Mouse (Mus musculus): Measurements from ENCODE around the gene Olfr1347. TPM values are rescaled to one million over a fixed set of nuclear protein-coding genes. Genes with fewer than 3 reads are reported as not detected.

Gene Olfr1347
- polyA plus RNA-seq, 1 experiment from 2014 or later: not detected

DNA sequence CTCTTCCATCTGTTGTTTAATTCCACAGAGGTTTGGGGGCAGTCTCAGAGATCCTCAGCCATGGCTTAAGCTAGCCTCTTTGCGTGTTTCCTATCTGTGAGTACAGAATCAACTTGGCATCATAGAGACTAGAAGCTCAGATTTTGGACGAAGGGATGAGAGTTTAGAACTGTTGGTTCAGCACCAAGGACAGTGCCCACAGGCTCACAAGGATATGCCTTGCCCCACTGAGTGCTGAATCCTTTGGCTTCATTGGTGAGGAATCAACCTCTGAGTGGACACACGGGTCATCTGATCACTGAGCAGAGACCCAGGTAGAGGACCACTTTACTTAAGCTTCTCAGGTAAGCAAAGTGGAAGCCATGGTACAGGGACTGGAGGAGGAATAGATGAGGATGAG, 43.2 kb downstream of the Olfr1347 start:
- 50% methylated on average over 3 of the region's 3 CpGs for WGBS
- Histone ChIP-seq H3K9me3 (replicated peaks; ENCODE audit: control insufficient read depth, low read length, poor library complexity, severe bottlenecking) (0 out of 2 replicates have a peak, but pooled peaks cover 2% of the 10 kb centered on the region), H3K9ac (ENCODE audit: low read depth, low read length) (no peak overlapping the region), H3K36me3 (ENCODE audit: control insufficient read depth, insufficient read depth, low read length) (no peaks in the 10 kb centered on the region), H3K4me1 (ENCODE audit: control insufficient read depth, insufficient read depth, low read length) (no peaks in the 10 kb centered on the region), H3K27ac (ENCODE audit: low read length) (no peak overlapping the region), H3K4me3 (ENCODE audit: low read depth, low read length) (no peak overlapping the region), H3K4me2 (ENCODE audit: low read length) (no peak overlapping the region), H3K27me3 (ENCODE audit: control insufficient read depth, insufficient read depth, low read depth, low read length) (no peaks in the 10 kb centered on the region)
- ATAC-seq: no peak

DNA sequence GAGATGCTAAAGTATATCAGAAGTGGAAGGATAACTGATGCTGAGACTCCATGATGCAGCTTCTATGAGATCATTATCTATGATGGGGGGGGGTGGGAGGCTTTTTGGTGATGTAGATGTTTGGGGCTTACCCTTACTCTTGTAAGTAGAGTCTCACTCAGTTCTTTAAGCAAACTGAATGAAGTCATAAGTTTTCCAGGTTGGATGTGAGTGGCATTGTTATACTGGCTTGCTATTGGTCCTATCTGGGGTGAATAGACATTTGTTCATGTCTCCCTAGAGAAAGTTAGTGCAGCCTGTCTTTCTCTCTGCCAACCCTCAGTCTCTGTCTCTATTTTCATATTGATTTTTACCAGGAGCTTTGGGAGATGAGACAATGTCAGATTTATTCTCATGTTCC, 43.7 kb downstream of the Olfr1347 start, which contains the start of gene Olfr1336:
TSS of gene Olfr1336 (plus strand) at position 301 of the 400 bp plus-strand sequence.
- no peaks in the 10 kb centered on the region for H3K27me3 ChIP-seq (ENCODE audit: control insufficient read depth, insufficient read depth, low read depth, low read length)
- 0 out of 2 replicates have a peak, but pooled peaks cover 2% of the 10 kb centered on the region for H3K9me3 ChIP-seq (replicated peaks; ENCODE audit: control insufficient read depth, low read length, poor library complexity, severe bottlenecking)
- ATAC-seq: no peak
- H3K27ac ChIP-seq (ENCODE audit: low read length): no peak within 1 kb of the TSS
- no peaks in the 10 kb centered on the region for H3K4me1 ChIP-seq (ENCODE audit: control insufficient read depth, insufficient read depth, low read length)
- no peak within 1 kb of the TSS for H3K4me3 ChIP-seq (ENCODE audit: low read depth, low read length)
- H3K9ac ChIP-seq (ENCODE audit: low read depth, low read length): no peak within 1 kb of the TSS
- H3K4me2 ChIP-seq (ENCODE audit: low read length): no peak within 1 kb of the TSS
- no peaks in the 10 kb centered on the region for H3K36me3 ChIP-seq (ENCODE audit: control insufficient read depth, insufficient read depth, low read length)

DNA sequence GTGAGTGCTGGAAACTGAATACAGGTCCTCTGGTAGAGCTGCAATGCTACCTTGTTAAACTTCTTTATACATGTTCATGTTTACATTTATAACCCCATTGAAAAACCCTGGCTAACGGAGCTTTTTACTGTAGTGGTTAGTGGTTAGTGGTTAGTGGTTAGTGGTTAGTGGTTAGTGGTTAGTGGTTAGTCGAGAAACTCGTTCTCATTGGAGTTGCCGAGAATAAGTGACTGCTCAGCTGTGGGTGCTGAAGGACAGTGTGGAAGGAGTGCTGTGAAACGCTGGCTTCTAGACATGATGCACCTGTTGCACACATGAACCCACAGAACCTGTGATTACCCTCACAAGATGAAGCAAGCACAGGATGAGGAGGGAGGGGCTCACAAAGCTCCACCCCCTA, 51.8 kb downstream of the Olfr1347 start:
- Histone ChIP-seq H3K36me3 (ENCODE audit: control insufficient read depth, insufficient read depth, low read length) (no peaks in the 10 kb centered on the region), H3K4me3 (ENCODE audit: low read depth, low read length) (no peak overlapping the region), H3K4me2 (ENCODE audit: low read length) (no peak overlapping the region), H3K27ac (ENCODE audit: low read length) (no peak overlapping the region), H3K4me1 (ENCODE audit: control insufficient read depth, insufficient read depth, low read length) (no peaks in the 10 kb centered on the region), H3K27me3 (ENCODE audit: control insufficient read depth, insufficient read depth, low read depth, low read length) (no peaks in the 10 kb centered on the region), H3K9me3 (replicated peaks; ENCODE audit: control insufficient read depth, low read length, poor library complexity, severe bottlenecking) (no peaks in the 10 kb centered on the region; the same call in 1 of the 2 replicates), H3K9ac (ENCODE audit: low read depth, low read length) (no peak overlapping the region)
- 85% methylated on average over 5 of the region's 5 CpGs for WGBS
- ATAC-seq: no peak

DNA sequence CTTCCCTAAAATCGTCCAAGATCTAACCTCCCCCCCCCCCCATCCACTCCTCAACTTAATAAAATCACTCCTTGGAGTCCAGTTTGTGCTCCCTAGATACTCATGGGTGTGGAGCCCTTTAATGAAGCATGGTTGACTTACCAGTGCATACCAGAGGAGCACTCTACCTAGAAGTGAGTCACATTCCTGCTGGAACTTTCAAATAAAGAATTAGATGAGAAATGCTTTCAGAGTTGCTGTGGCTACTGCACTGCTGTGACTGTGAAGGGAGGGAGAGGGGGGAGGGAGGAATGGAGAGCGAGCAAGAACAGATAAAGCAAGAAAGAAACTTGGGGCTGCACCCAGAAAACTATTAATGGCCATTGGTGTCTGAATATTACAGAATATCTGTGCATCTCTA, 58.4 kb downstream of the Olfr1347 start:
- ATAC-seq: no peak
- no peaks in the 10 kb centered on the region for H3K4me1 ChIP-seq (ENCODE audit: control insufficient read depth, insufficient read depth, low read length)

DNA sequence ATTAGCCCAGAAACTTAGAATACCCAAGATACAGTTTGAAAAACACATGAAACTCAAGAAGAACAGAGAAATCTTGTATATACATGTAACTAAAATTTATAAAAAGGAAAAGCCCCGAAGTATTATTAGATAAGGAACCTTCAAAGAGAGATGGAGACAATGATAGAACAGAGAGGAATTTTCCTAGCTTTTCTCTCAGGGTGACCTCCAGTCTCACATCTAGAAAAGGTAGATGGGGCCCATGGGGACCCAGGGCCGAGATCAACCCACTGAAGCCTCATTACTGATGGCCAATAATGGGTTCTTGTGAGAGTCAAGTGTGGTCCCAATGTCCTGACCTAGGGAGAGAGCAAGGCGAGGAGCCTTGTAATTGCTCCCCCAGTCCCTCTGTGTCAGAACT, 61.2 kb downstream of the Olfr1347 start, which contains the start of gene Olfr1344:
TSS of gene Olfr1344 (plus strand) at position 301 of the 400 bp plus-strand sequence.
- no peak within 1 kb of the TSS for H3K4me3 ChIP-seq (ENCODE audit: low read depth, low read length)
- WGBS: 85% methylated on average over 3 of the region's 3 CpGs
- H3K36me3 ChIP-seq (ENCODE audit: control insufficient read depth, insufficient read depth, low read length): no peaks in the 10 kb centered on the region
- H3K27me3 ChIP-seq (ENCODE audit: control insufficient read depth, insufficient read depth, low read depth, low read length): no peaks in the 10 kb centered on the region
- peaks cover 11% of the 10 kb centered on the region for H3K4me1 ChIP-seq (ENCODE audit: control insufficient read depth, insufficient read depth, low read length)
- no peak within 1 kb of the TSS for H3K9ac ChIP-seq (ENCODE audit: low read depth, low read length)
- H3K4me2 ChIP-seq (ENCODE audit: low read length): no peak within 1 kb of the TSS
- ATAC-seq: no peak
- H3K27ac ChIP-seq (ENCODE audit: low read length): no peak within 1 kb of the TSS
- H3K9me3 ChIP-seq (replicated peaks; ENCODE audit: control insufficient read depth, low read length, poor library complexity, severe bottlenecking): no peaks in the 10 kb centered on the region

More for the DNA sequence above, 58.4 kb downstream of the Olfr1347 start:
- H3K27ac ChIP-seq (ENCODE audit: low read length): no peak overlapping the region
- no peaks in the 10 kb centered on the region for H3K36me3 ChIP-seq (ENCODE audit: control insufficient read depth, insufficient read depth, low read length)
- WGBS: 45% methylated on average over 2 of the region's 2 CpGs
- H3K9me3 ChIP-seq (replicated peaks; ENCODE audit: control insufficient read depth, low read length, poor library complexity, severe bottlenecking): no peaks in the 10 kb centered on the region
- H3K9ac ChIP-seq (ENCODE audit: low read depth, low read length): no peak overlapping the region
- no peak overlapping the region for H3K4me2 ChIP-seq (ENCODE audit: low read length)
- H3K4me3 ChIP-seq (ENCODE audit: low read depth, low read length): no peak overlapping the region
- H3K27me3 ChIP-seq (ENCODE audit: control insufficient read depth, insufficient read depth, low read depth, low read length): no peaks in the 10 kb centered on the region

Other genes with a start within 250 kb of the Olfr1347 start
- not detected in 2 replicates for gene Epp13, start 247.0 kb downstream of the Olfr1347 start, polyA plus RNA-seq (2015; fragmentation: Nextera tagmentation; extraction: Ambion mirVana)
- gene Zfp667, start 213.2 kb downstream of the Olfr1347 start, polyA plus RNA-seq (2015; fragmentation: Nextera tagmentation; extraction: Ambion mirVana): 14.9 and 17.7 TPM in 2 replicates
- 16.9 and 17.4 TPM in 2 replicates for gene Zfp583, start 168.5 kb downstream of the Olfr1347 start, polyA plus RNA-seq (2015; fragmentation: Nextera tagmentation; extraction: Ambion mirVana)
- gene Gm3854, start 156.0 kb downstream of the Olfr1347 start, polyA plus RNA-seq (2015; fragmentation: Nextera tagmentation; extraction: Ambion mirVana): 8.6 TPM in 2 replicates
- gene Zfp78, start 136.5 kb downstream of the Olfr1347 start, polyA plus RNA-seq (2015; fragmentation: Nextera tagmentation; extraction: Ambion mirVana): 7.3 and 7.9 TPM in 2 replicates
- gene Zfp28, start 116.5 kb downstream of the Olfr1347 start, polyA plus RNA-seq (2015; fragmentation: Nextera tagmentation; extraction: Ambion mirVana): 13.1 and 17.2 TPM in 2 replicates
- 5.8 and 7.7 TPM in 2 replicates for gene Smim17, start 101.0 kb downstream of the Olfr1347 start, polyA plus RNA-seq (2015; fragmentation: Nextera tagmentation; extraction: Ambion mirVana)
- gene Gm20715, start 89.5 kb downstream of the Olfr1347 start, polyA plus RNA-seq (2015; fragmentation: Nextera tagmentation; extraction: Ambion mirVana): 0.05 TPM in 1 of 2 replicates, not detected in the other
- gene Olfr1344, start 61.1 kb downstream of the Olfr1347 start, polyA plus RNA-seq (2015; fragmentation: Nextera tagmentation; extraction: Ambion mirVana): 0.33 and 0.42 TPM in 2 replicates
- not detected in 2 replicates for gene Olfr1336, start 43.6 kb downstream of the Olfr1347 start, polyA plus RNA-seq (2015; fragmentation: Nextera tagmentation; extraction: Ambion mirVana)
- gene Olfr1346, start 32.7 kb downstream of the Olfr1347 start, polyA plus RNA-seq (2015; fragmentation: Nextera tagmentation; extraction: Ambion mirVana): not detected in 2 replicates
- not detected in 2 replicates for gene Olfr5, start 12.8 kb downstream of the Olfr1347 start, polyA plus RNA-seq (2015; fragmentation: Nextera tagmentation; extraction: Ambion mirVana)
- not detected in 2 replicates for gene Olfr1348, start 9.0 kb upstream of the Olfr1347 start, polyA plus RNA-seq (2015; fragmentation: Nextera tagmentation; extraction: Ambion mirVana)
- gene Olfr1349, start 23.2 kb upstream of the Olfr1347 start, polyA plus RNA-seq (2015; fragmentation: Nextera tagmentation; extraction: Ambion mirVana): not detected in 2 replicates
- gene Olfr1350, start 65.1 kb upstream of the Olfr1347 start, polyA plus RNA-seq (2015; fragmentation: Nextera tagmentation; extraction: Ambion mirVana): not detected in 2 replicates
- 7.6 and 8.4 TPM in 2 replicates for gene Zim1, start 196.7 kb upstream of the Olfr1347 start, polyA plus RNA-seq (2015; fragmentation: Nextera tagmentation; extraction: Ambion mirVana)
- gene Peg3, start 230.7 kb upstream of the Olfr1347 start, polyA plus RNA-seq (2015; fragmentation: Nextera tagmentation; extraction: Ambion mirVana): 103 and 117 TPM in 2 replicates
- 35.8 and 39.8 TPM in 2 replicates for gene Usp29, start 230.8 kb upstream of the Olfr1347 start, polyA plus RNA-seq (2015; fragmentation: Nextera tagmentation; extraction: Ambion mirVana)

Data from midbrain, embryonic 16.5 days (tissue).